Mouse (Mus musculus): Measurements from ENCODE around the gene Chmp1a. TPM values are rescaled to one million over a fixed set of nuclear protein-coding genes. Genes with fewer than 3 reads are reported as not detected.
A peak's percentile ranks its signal among the peaks of the same experiment; 100 is the strongest.
"Not testable (repeated sequence)": the region's sequence is repeated elsewhere in the genome, so short reads cannot be mapped to it uniquely, and the experiment has no call there.

Chmp1a gene
- polyA plus RNA-seq, 1 experiment from 2014 or later = 196 TPM

DNA sequence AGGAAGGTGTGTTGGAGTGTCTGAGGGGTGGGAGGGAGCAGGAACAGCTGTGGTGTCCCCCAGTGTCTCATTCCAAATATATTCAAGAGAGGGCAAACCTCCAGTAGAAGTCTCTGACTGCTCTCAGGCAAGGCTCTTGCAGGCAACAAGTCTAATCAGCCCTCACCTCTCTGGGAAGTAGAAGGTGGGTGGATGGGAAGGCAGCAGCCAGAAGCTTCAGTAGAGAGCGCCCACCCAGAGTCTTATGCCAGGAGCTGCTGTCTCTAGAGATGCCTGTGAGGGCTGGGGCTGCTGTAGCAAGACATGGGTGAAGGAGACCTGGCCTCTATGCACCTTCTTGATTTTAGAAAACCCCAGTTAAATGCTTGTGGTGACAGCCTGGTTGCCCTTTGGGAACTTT lies 15.9 kb upstream of the Chmp1a start:
- ATAC-seq = no peak
- Histone ChIP-seq H3K4me2 (replicated peaks) (no peak overlapping the region), H3K9me3 (no peaks in the 10 kb centered on the region), H3K27me3 (peaks cover 4% of the 10 kb centered on the region), H3K36me3 (peaks cover 43% of the 10 kb centered on the region), H3K27ac (no peak overlapping the region), H3K4me1 (replicated peaks) (peaks cover 27% of the 10 kb centered on the region), H3K9ac (replicated peaks) (no peak overlapping the region), H3K4me3 (replicated peaks) (no peak overlapping the region)
- WGBS = 100% methylated on average over 1 of the region's 1 CpGs

DNA sequence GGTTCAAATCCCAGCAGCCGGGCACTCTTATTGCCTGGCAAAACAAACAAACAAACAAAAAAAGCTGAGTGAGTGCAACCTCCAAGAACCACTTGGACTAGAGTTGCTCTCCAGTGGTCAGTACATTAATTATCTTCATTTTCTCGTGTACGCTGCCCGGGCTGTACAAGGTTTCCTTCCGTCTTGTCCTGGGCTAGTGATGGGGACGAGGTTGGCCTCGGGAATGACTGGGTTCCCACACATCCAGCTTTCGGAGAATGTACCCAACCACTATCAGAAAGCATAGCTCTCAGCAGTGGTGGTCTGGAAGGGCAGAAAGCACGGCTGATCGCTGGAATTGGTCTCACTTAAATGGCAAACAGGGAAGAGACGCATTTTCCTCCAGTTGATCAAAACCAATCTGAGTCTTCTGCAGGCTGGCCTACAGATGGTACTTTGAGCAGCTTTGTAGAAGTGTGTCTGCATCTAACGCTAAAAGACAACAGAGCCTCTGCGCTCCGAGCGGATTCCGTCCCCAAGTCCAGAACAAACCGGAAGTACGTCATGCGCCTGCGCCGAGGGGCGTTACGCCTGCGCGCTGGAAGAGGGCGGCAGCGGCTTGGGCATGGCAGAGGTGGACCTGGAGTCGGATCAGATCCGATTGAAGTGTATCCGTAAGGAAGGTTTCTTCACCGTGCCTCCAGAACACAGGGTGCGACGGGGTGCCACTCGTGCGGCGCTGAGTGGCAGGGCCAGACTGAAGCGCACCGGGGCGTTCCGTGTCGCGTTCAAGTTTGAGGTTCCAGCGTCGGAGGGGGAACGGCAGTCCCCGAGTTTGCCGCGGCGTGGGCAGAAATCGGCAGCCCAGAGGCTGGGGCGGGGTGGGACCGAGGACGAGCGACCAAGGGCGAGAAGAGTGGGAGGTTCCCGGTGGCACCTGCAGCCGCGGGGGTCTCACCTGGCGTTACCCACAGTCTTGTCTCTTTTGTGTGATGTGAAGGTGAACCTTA lies 12.0 kb upstream of the Chmp1a start, which contains the start of gene Cdk10:
Gene Cdk10, plus strand, starts transcription at position 565 of the 989 bp plus-strand sequence.
- H3K4me3 ChIP-seq (replicated peaks) = peak within 1 kb of the TSS; percentile 76
- ATAC-seq = peak; percentile 93
- no peaks in the 10 kb centered on the region for H3K9me3 ChIP-seq

DNA sequence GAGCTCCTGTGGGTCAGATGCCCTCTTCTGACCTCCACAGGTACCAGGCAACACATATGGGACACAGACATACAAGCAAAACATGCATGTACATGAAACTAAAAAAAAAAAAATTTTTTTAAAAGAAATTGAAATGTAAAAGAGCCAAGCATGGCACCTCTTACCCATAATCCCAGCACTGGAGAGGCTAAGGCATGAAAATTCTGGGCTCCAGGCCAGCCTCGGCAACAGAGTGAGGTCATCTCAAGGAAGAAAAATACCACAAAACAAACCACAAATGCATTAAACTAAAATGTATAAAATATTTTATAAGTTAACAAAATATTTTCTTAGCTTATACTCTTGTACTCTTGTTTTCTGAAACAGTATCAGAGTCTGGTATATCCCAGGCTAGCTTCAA lies 8.4 kb upstream of the Chmp1a start:
- no peak overlapping the region for H3K4me2 ChIP-seq (replicated peaks)
- H3K27ac ChIP-seq = no peak overlapping the region
- H3K9me3 ChIP-seq = no peaks in the 10 kb centered on the region
- no peak overlapping the region for H3K4me3 ChIP-seq (replicated peaks)
- WGBS = 91% methylated on average over 1 of the region's 1 CpGs
- H3K4me1 ChIP-seq (replicated peaks) = peaks cover 16% of the 10 kb centered on the region
- no peaks in the 10 kb centered on the region for H3K27me3 ChIP-seq
- no peak for ATAC-seq
- no peaks in the 10 kb centered on the region for H3K36me3 ChIP-seq
- no peak overlapping the region for H3K9ac ChIP-seq (replicated peaks)

More for the DNA sequence above, 12.0 kb upstream of the Chmp1a start, which contains the start of gene Cdk10:
- WGBS = 4% methylated on average over 59 of the region's 59 CpGs
- H3K4me1 ChIP-seq (replicated peaks) = peaks cover 21% of the 10 kb centered on the region
- H3K27ac ChIP-seq = peak within 1 kb of the TSS; percentile 87
- H3K27me3 ChIP-seq = no peaks in the 10 kb centered on the region
- H3K4me2 ChIP-seq (replicated peaks) = peak within 1 kb of the TSS; percentile 88
- peaks cover 30% of the 10 kb centered on the region for H3K36me3 ChIP-seq
- H3K9ac ChIP-seq (replicated peaks) = peak within 1 kb of the TSS; percentile 87

DNA sequence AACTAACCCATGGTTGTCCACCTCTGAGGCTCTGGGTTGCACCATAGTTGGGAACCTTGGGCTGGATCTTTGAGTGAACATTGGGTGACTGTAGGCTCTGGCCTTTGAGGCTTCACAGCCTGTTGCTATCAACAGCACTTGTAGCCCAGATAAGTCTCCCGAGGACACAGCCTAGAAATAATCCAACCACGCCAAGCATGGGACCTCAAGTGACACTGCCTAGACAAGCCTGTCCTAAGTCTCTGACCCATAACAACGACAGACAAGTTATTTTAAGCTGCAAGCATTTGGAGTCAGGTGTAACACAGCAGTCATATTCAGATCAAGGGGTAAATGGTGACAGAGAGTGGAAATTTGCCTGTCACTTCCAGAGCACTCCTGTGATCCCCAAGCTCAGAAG lies 2.9 kb upstream of the Chmp1a start:
- H3K9ac ChIP-seq (replicated peaks) = no peak overlapping the region
- peaks cover 27% of the 10 kb centered on the region for H3K4me1 ChIP-seq (replicated peaks)
- no peak overlapping the region for H3K27ac ChIP-seq
- 87% methylated on average over 3 of the region's 3 CpGs for WGBS
- ATAC-seq = no peak
- H3K9me3 ChIP-seq = no peaks in the 10 kb centered on the region
- no peak overlapping the region for H3K4me2 ChIP-seq (replicated peaks)
- H3K36me3 ChIP-seq = 0 out of 2 replicates have a peak, but pooled peaks cover 3% of the 10 kb centered on the region
- no peak overlapping the region for H3K4me3 ChIP-seq (replicated peaks)
- no peaks in the 10 kb centered on the region for H3K27me3 ChIP-seq

DNA sequence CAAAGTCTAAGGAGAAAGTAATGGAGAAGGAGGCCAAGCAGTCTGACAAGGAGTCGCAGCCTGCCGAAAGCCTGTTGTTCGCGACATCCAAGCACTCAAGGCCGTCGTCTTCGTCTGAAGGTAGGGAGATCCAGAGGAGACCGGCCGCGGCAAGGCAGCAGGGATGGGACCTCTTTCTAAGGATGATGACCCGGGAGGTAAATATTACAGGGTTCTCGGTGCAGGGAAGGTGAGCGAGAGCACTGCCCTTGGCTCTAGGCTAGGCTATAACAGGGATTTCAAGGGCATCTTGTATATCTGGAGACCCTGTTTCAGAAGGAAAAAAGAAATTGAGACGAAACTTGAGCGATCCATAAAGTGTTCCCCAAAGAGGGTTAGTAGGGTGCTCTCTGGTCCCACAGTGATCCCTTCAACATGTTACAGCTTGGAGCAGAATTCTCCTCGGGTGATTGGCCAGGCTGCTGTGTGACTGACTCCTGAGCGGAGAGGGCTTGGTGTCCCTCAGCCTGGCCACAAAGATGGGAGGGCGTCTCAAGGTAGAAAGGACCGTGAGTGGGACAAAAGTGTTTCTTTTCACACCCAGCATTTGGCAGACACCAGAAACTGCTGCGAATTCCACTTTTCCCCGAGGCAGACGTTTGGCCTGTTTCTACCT lies 682 bp upstream of the Chmp1a start:
- Histone ChIP-seq H3K36me3 (peaks cover 24% of the 10 kb centered on the region), H3K27ac (peak overlapping the region; percentile 61), H3K4me3 (replicated peaks) (peak overlapping the region; percentile 92), H3K4me2 (replicated peaks) (peak overlapping the region; percentile 97), H3K9me3 (no peaks in the 10 kb centered on the region), H3K27me3 (no peaks in the 10 kb centered on the region), H3K4me1 (replicated peaks) (peaks cover 27% of the 10 kb centered on the region), H3K9ac (replicated peaks) (peak overlapping the region; percentile 99)
- no peak; the same call in 1 of the 2 replicates for ATAC-seq
- WGBS = 22% methylated on average over 22 of the region's 22 CpGs

DNA sequence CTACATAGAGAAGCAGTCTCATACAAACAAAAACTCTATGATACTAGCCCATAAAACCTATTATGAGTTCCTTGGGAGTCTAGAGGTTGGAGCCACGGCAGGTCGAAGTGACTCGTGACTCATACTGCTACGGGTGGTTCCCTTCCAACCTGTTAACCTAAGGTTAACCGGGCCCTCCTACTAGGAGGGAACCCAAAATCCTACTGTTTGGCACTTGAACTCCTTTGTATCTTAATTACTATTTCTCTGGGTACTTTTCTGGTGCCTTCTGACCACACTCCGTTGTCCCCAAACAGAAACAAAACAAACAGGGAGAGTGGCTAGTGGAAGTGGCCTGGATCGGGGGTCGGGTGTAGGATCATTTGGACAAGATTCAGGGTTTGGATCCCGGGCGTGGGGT lies 687 bp downstream of the Chmp1a start:
- WGBS = 49% methylated on average over 10 of the region's 10 CpGs

DNA sequence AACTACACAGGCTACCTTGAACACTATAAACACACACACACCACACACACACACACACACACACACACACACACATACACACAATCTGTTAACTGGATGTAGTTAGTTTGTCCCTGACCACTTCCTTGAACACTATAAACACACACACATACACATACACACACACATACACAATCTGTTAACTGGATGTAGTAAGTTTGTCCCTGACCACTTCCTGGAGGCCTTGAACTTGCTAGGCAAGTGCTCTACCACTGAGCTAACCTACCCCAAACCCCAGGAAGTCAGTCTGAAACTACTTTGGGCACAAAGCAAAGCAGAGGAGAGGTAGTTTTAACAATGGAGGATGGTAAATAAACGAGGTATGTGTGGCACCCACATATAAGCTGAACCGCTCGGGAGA lies 9.0 kb downstream of the Chmp1a start:
- WGBS = 90% methylated on average over 3 of the region's 3 CpGs
- Histone ChIP-seq H3K4me3 (replicated peaks) (no peak overlapping the region), H3K4me1 (replicated peaks) (no peaks in the 10 kb centered on the region), H3K27me3 (no peaks in the 10 kb centered on the region; the same call in 1 of the 2 replicates), H3K36me3 (peaks cover 46% of the 10 kb centered on the region), H3K27ac (no peak overlapping the region), H3K9me3 (no peaks in the 10 kb centered on the region), H3K4me2 (replicated peaks) (no peak overlapping the region), H3K9ac (replicated peaks) (no peak overlapping the region)
- ATAC-seq = no peak

More for the DNA sequence above, 687 bp downstream of the Chmp1a start:
- Histone ChIP-seq H3K4me2 (replicated peaks) (peak overlapping the region; percentile 97), H3K27ac (no peak overlapping the region), H3K9me3 (no peaks in the 10 kb centered on the region), H3K9ac (replicated peaks) (peak overlapping the region; percentile 99), H3K36me3 (peaks cover 38% of the 10 kb centered on the region), H3K4me3 (replicated peaks) (peak overlapping the region; percentile 92), H3K27me3 (no peaks in the 10 kb centered on the region), H3K4me1 (replicated peaks) (peaks cover 27% of the 10 kb centered on the region)
- no peak for ATAC-seq

DNA sequence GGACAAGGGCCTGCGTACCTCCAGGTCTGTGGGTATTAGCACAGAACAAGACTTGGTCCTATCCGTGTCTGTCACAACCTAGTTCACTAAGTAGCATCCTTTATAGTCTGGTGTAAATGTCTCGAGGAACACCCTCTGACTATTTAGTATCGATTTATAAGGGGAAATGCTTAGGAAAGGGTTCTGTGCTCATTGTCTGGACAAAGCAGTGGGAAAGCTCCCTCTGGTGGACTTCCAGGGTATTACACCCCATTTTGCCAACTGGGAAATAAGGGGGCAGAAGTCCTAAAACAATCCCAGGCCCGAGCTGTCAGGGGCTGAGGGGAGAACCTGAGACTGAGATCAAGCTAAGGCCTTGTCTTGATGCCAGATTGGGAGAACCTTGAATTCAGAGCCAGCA lies 10.3 kb downstream of the Chmp1a start:
- H3K4me1 ChIP-seq (replicated peaks) = no peaks in the 10 kb centered on the region
- no peak overlapping the region for H3K4me2 ChIP-seq (replicated peaks)
- ATAC-seq = peak; percentile 60
- no peaks in the 10 kb centered on the region for H3K9me3 ChIP-seq
- 27% methylated on average over 5 of the region's 5 CpGs for WGBS
- H3K9ac ChIP-seq (replicated peaks) = no peak overlapping the region
- H3K4me3 ChIP-seq (replicated peaks) = no peak overlapping the region
- no peaks in the 10 kb centered on the region; the same call in 1 of the 2 replicates for H3K27me3 ChIP-seq
- H3K36me3 ChIP-seq = peaks cover 33% of the 10 kb centered on the region
- H3K27ac ChIP-seq = no peak overlapping the region

DNA sequence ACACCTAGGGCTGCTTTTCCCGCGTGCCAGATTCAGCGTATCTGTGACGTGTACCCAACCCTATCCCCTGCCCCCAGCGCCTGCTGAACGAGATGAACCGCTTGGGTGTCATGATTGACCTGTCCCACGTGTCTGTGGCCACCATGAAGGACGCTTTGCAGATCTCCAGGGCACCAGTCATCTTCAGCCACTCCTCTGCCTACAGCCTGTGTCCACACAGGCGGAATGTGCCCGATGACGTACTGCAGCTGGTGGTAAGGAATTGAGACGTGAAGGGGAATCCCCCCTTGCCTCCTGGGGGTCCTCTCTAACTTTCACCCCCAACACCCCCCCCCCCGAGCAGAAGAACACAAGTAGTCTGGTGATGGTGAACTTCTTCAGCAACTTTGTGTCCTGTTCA lies 12.7 kb downstream of the Chmp1a start:
- H3K27ac ChIP-seq = no peak overlapping the region
- H3K4me1 ChIP-seq (replicated peaks) = no peaks in the 10 kb centered on the region
- no peak overlapping the region for H3K4me3 ChIP-seq (replicated peaks)
- H3K27me3 ChIP-seq = no peaks in the 10 kb centered on the region; the same call in 1 of the 2 replicates
- H3K4me2 ChIP-seq (replicated peaks) = no peak overlapping the region
- ATAC-seq = no peak
- peaks cover 12% of the 10 kb centered on the region for H3K36me3 ChIP-seq
- no peaks in the 10 kb centered on the region for H3K9me3 ChIP-seq
- H3K9ac ChIP-seq (replicated peaks) = no peak overlapping the region
- 75% methylated on average over 14 of the region's 14 CpGs for WGBS

DNA sequence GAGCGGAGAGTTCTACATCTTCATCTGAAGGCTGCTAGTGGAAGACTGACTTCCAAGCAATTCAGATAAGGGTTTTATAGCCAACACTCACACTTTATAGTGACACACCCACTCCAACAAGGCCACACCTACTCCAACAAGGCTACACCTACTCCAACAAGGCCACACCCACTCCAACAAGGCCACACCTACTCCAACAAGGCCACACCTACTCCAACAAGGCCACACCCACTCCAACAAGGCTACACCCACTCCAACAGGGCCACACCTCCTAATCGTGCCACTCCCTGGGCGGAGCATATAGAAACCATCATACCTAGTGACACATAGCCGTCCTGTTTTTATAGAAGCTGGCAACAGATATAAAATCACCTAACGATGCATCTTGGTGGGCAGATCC lies 15.5 kb downstream of the Chmp1a start:
- not testable (repeated sequence) for ATAC-seq; H3K4me1 ChIP-seq (replicated peaks); H3K9ac ChIP-seq (replicated peaks); H3K27me3 ChIP-seq; H3K27ac ChIP-seq; H3K4me3 ChIP-seq (replicated peaks); H3K9me3 ChIP-seq; H3K36me3 ChIP-seq; H3K4me2 ChIP-seq (replicated peaks)
- WGBS = 78% methylated on average over 5 of the region's 5 CpGs

DNA sequence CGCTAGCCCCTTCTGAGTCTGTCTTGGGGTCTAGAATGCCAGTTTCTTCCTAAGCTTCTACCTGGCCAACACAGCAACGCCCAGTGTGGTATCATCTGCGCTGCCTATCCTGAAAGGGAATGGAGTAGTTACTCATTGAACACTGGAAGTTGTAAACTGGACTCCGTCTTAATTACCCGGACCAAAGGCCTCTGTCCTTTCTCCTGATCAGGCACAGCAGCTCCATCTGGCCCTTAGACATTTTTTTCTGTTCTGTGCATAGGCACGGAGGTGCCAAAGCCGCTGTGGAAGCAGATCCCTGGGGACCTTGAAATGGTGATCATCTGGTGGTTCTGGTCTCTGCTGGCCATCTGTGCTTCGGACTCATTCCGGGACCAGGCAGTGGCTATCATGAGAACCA lies 18.8 kb downstream of the Chmp1a start:
- H3K27ac ChIP-seq = no peak overlapping the region
- H3K9me3 ChIP-seq = no peaks in the 10 kb centered on the region
- H3K4me3 ChIP-seq (replicated peaks) = no peak overlapping the region
- no peak for ATAC-seq
- H3K27me3 ChIP-seq = no peaks in the 10 kb centered on the region
- H3K4me1 ChIP-seq (replicated peaks) = no peaks in the 10 kb centered on the region; the same call in 1 of the 2 replicates
- 88% methylated on average over 9 of the region's 9 CpGs for WGBS
- no peak overlapping the region for H3K9ac ChIP-seq (replicated peaks)
- H3K36me3 ChIP-seq = no peaks in the 10 kb centered on the region
- no peak overlapping the region for H3K4me2 ChIP-seq (replicated peaks)

DNA sequence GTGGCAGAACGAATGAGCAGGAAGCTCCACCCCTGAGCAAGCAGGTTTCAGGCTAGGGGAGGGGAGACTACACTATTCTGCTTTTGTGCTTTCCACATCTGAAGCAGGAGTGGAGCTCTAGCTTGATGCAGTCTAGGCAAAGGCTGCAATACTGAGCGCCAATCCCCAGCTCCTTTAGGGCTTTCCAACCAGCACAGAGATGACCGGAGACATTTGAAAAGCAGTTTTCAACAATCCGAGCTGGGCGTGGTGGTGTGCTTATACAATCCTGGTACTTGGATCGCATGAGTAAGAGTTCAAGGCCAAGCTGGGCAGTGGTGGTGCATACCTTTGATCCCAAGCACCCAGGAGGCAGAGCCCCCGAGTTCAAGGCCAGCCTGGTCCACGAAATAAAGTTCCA lies 20.7 kb downstream of the Chmp1a start:
- no peak for ATAC-seq
- no peaks in the 10 kb centered on the region for H3K9me3 ChIP-seq
- no peak overlapping the region for H3K4me2 ChIP-seq (replicated peaks)
- no peaks in the 10 kb centered on the region for H3K27me3 ChIP-seq
- WGBS = 66% methylated on average over 7 of the region's 8 CpGs
- H3K36me3 ChIP-seq = no peaks in the 10 kb centered on the region
- H3K4me3 ChIP-seq (replicated peaks) = no peak overlapping the region
- H3K4me1 ChIP-seq (replicated peaks) = no peaks in the 10 kb centered on the region; the same call in 1 of the 2 replicates
- H3K9ac ChIP-seq (replicated peaks) = no peak overlapping the region
- no peak overlapping the region for H3K27ac ChIP-seq

Data from midbrain, embryonic 13.5 days (tissue).